Mouse (Mus musculus) liver, adult (tissue): Measurements from ENCODE around the gene Serinc3.

Experiments
- GATA4 ChIP-seq: IDR thresholded peaks from 2 replicates; pipeline ENCODE4 v1.6.1; 2014; ENCODE audit warnings: mild to moderate bottlenecking, low read length; ENCODE audit not compliant: insufficient replicate concordance

Gene Serinc3

DNA sequence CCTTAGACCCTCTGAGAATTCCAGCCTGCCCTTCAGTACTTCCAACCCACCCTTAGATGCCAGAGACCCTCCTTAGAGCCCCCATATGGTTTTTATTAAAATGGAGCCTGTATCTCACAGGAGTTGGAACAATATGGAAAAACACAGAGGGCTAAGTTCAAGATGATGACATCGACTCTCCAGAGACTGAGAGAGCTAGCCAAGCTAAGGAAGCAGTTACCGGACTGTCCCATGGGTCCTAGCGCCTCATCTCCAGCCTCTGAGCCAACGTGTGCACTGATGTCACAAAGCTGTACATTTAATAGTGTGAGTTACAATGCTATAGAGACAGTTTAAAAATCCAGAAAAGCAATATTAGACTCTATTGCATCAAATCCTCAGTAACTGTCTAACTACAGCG is 53.9 kb downstream of the Serinc3 start:
- no peak for TF ChIP-seq GATA4

DNA sequence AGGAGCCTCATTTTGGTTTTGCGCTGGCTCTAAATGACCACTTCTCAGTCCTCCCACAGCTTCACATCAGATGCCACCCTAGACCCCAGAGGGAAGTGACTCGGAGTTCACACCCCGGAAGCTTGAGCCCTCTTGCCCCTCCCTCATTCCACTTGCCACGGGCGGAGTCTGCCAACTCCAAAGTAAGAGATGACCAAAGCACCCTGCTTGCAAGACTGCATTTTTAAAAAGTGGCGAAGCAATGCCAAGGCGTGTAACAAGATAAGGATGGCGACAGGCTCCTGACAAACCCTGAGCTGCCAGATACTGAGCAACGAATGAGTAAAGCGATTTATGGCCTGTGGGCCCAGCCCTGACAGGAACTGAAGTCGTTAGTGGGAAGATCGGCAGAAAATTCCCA is 54.7 kb downstream of the Serinc3 start:
- no peak for TF ChIP-seq GATA4

DNA sequence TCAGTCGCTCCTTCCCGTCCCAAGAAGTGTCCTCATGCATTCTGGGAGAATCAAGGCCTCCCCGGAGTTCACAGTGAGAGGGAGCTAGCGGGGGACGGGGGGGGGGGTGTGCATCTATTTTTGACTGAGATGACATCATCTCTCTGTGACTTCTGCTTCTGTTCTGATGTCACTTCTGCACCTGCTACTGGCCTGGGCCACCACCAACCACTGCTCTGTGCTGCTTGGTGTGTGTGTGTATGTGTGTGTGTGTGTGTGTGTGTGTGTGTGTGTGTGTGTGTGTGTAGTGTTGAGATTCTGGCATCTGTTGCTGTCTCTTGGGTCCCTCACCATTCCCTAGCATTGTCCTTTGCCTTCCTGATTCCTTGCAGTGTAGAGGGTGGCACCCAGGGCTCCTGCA is 57.4 kb downstream of the Serinc3 start:
- no peak for TF ChIP-seq GATA4

DNA sequence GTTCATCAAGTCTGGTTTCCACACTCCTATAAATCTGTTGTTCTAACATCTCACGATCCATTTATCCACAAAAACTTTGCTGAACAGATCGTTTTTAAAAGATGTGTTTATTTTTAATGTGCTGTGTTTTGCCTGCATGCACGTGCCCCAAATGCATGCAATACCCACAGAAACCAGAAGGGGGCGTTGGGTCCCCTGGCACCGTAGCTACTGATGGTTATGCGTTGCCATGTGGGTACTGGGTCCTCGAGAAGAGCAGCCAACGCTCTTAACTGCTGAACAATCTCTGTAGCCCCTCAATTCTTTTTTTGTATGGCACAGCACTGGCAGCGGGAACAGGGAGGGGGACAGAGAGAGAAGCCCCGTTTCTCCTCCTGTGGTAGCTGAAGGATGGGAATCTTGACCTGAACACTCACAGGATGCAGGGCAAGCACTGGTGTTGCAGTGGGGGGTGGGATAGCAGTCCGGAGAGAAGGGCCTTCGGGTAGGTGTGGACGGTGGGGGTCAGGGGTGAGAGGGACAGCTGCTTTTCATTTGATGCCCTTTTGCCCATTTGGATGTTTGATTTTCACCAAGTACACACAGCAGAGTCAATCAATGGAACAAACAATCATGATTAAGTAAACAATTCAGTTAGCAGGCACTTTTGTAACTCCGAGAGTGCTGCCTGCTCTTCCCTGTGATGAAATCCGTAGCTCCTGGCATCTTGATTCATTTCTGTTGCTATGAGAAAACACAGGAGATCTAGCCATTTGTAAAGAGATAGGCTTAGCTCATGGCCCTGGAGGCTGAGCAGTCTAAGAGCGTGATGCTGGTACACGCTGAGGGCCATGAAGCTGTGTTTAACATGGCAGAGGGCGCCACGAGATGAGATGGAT is 58.3 kb downstream of the Serinc3 start:
- no peak for TF ChIP-seq GATA4

DNA sequence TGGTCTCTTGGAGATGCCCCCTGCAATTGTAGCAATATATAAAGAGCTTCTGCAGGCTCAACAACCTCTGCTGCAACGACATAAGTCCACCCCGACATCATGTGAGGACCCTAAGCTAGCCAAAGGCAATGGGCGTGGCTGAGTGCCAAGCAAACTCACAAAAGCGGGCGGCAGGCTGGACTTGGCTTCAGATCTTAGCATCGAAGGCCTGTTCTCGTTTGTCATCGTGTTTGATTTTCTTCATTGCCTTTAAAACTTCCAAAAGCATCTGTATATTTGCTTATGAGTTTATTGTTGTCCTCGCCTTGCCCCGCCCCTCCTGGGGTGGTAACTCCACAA is 60.9 kb downstream of the Serinc3 start:
- TF ChIP-seq GATA4, result no peak

DNA sequence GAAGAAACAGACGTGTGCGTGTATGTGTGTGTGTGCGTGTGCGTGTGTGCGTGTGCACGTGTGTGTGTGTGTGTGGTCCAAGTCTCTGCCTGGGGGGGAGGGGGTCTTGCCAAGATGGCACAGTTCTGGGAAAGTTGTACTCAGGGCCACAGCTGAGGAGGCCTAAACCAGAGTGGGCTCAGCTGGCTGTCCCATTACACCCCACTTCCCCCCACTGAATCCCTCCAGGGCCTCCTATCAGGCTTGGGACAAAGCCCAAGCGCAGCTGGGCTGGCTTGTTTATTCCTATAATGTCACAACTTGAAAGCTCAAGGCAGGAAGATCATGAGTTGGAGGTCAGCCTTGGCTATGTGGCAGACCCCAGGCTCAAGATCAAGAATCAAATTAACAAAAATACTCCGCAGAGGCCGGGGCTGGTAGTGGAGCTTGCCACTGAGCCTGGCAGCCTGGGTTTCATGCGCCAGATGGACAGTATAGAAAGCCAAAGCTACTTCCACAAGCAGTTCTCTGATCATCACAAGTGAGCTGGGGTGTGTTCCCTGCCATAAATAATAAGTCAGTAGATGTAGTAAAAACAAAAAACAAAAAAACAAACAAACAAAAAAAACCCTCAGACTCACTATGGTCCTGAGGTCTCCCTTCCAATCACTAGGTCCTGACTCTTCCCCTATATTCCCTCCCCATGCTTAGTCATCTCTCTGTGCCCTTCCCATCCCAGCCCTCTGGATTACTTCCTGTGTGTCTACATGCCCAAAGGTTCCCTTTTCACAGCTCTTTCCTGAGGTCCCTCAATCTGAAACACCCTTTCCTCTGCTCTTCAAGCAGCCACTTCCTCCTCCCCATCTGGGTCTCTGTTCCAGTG is 61.5 kb downstream of the Serinc3 start:
- no peak for TF ChIP-seq GATA4

DNA sequence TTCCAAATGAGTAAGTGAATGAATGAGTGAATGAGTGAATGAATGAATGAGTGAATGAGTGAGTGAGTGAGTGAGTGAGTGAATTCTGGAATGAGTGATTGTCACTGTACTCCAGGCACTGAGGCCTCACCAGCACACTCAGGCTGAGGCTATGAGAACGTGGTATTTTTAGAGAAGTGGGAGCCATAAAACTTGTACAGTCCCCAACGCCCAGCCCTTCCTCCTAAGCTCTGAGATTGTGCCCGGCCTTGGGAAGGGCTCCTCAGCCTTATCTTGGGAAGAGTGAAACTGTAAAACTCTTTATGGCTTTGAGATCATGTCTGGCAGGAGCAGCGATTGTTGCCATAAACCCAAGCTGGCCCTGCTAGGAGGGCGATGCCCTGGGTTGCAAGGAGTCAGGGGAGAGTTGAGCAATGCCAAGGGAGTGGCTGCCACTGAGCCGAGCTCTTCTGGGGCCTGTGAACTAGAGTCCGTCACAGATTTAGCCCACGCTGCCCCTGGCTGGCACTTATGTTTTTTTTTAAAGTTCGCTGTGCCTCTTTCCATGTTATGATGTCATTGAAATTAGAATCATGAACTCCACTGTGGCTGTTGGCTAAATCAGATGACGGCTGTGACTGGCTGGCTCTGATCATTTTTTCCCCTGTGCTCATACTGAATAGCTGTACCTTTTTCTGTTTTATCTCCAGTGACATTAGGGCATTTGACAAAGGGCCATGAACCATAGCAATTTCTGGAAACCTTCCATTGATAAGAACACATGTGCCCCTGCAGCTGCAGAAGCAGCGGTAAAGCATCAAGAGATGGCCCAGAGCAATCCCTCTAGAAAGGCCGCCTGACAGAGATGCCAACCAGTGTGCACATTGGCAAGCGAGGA is 64.6 kb downstream of the Serinc3 start:
- TF ChIP-seq GATA4, result peak; percentile 6; the same call in 1 of the 2 replicates

DNA sequence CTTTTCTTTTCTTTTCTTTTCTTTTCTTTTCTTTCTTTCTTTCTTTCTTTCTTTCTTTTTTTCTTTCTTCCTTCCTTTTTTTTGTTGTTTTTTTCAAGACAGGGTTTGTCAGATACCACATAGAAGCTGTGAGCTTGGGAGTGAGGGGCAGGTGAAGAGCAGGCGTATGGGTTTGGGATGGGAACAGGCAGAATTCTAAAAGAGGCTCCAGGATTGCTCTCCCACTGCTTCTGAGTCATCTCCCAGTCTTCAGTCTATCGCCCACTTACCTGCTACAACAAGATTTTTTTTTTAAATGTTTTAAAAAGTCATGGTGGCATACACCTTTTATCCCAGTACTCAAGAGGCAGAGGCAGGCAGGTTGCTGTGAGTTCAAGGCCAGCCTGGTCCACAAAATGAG is 66.9 kb downstream of the Serinc3 start:
- TF ChIP-seq GATA4, result no peak

DNA sequence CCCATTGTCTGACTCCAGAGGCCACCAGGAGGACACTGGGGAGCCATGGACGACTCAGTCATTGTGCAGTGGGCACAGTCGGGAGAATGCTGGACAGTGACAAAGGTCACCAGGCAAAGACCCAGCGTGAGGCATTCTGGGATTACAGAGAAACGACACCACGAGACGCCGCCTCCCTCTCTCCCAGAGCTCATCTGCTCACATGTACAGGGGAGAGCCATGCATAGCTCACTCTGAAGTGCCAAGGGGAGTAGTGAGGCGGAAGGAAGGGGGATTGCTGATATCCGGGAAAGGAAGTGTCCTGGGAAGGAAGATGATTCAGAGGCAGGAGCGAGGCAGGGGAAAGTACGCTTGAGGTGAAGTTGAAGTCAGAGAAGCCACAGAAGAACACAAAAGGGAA is 69.7 kb downstream of the Serinc3 start:
- TF ChIP-seq GATA4, result 0 out of 2 replicates have a peak, but pooled peaks have one; percentile 15

DNA sequence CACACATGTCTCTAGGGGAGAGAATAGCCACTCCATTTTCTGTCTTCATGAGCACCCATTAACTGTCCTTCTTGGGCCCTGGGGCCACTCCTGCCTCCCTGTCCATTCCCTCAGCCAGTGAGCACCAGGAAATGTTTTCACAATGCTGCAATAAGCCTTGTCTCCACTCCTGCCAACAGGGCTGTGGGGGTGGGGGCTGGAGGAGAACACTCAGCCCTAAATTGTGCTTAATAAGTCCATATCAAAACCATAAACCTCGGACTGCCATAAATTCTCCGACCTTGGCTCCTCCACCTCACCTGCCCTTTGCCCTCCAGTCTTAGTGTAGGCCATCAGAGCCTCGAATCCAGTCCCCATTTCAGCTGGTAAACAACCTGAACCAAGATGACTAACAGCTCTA is 70.6 kb downstream of the Serinc3 start:
- no peak for TF ChIP-seq GATA4
